Mouse (Mus musculus) heart, embryonic 13.5 days (tissue): Measurements from ENCODE around the gene Cdca5. TPM values are rescaled to one million over a fixed set of nuclear protein-coding genes. Genes with fewer than 3 reads are reported as not detected.
A peak's percentile ranks its signal among the peaks of the same experiment; 100 is the strongest.
"Not testable (repeated sequence)": the region's sequence is repeated elsewhere in the genome, so short reads cannot be mapped to it uniquely, and the experiment has no call there.

Source experiments
- ATAC-seq: fragments of 200-750 bp; cut with Nextera tagmentation; 2 replicates; pipeline ENCODE4 v1.8.0; 2017; ENCODE audit warnings: moderate TSS enrichment; ENCODE audit not compliant: insufficient number of reproducible peaks, low FRiP score, low TSS enrichment; ENCODE audit errors: extremely low read depth
- H3K27ac ChIP-seq: fragments of 300-500 bp; sonication (generic); replicated peaks from 2 replicates; pipeline ENCODE4 v1.5.1; 2015; ENCODE audit warnings: moderate library complexity, mild to moderate bottlenecking, inconsistent platforms
- H3K27me3 ChIP-seq: fragments of 300-500 bp; sonication (generic); replicated peaks from 2 replicates; pipeline ENCODE4 v1.6.1; 2015; ENCODE audit warnings: mild to moderate bottlenecking, inconsistent platforms
- H3K36me3 ChIP-seq: fragments of 300-500 bp; sonication (generic); 2 replicates; pipeline ENCODE4 v1.6.1; 2015; ENCODE audit warnings: mild to moderate bottlenecking, inconsistent platforms
- H3K4me1 ChIP-seq: fragments of 300-500 bp; sonication (generic); 2 replicates; pipeline ENCODE4 v1.6.1; 2015; ENCODE audit warnings: inconsistent platforms
- H3K4me2 ChIP-seq: fragments of 300-500 bp; sonication (generic); 2 replicates; pipeline ENCODE4 v1.6.1; 2015; ENCODE audit warnings: inconsistent platforms, mild to moderate bottlenecking, moderate library complexity
- H3K4me3 ChIP-seq: fragments of 300-500 bp; sonication (generic); 2 replicates; pipeline ENCODE4 v1.5.1; 2015; ENCODE audit warnings: moderate library complexity, mild to moderate bottlenecking, inconsistent platforms
- H3K9ac ChIP-seq: fragments of 300-500 bp; sonication (generic); 2 replicates; pipeline ENCODE4 v1.6.1; 2015; ENCODE audit warnings: inconsistent platforms, mild to moderate bottlenecking, moderate library complexity
- H3K9me3 ChIP-seq: fragments of 300-500 bp; sonication (generic); 2 replicates; pipeline ENCODE4 v1.6.1; 2016; ENCODE audit warnings: inconsistent platforms
- WGBS: fragments of 180-500 bp; shearing (Covaris S2); methylation state at CpG from one replicate; pipeline ENCODE4 v1.1.7; 2015; ENCODE audit warnings: mixed read lengths; 5-methylcytosine and 5-hydroxymethylcytosine counted together
- polyA plus RNA-seq: library from polyadenylated mRNA; unstranded; fragments of >200 nt; fragmentation: Nextera tagmentation; extraction: Ambion mirVana; gene quantifications from 2 replicates; pipeline ENCODE4 v1.2.1, GENCODE M21; 2015

The Cdca5 gene
- polyA plus RNA-seq, 1 experiment from 2014 or later: 27.6 TPM

- Histone ChIP-seq H3K9ac (peak within 1 kb of the TSS; percentile 83), H3K27me3 (no peaks in the 10 kb centered on the region), H3K4me2 (peak within 1 kb of the TSS; percentile 73), H3K27ac (peak within 1 kb of the TSS; percentile 90), H3K4me3 (peak within 1 kb of the TSS; percentile 63), H3K36me3 (no peaks in the 10 kb centered on the region), H3K4me1 (peaks cover 13% of the 10 kb centered on the region), H3K9me3 (no peaks in the 10 kb centered on the region; the same call in 1 of the 2 replicates)
- 0% methylated on average over 32 of the region's 32 CpGs for WGBS
- peak; percentile 90 for ATAC-seq
These were observed 43.1 kb downstream of the Cdca5 start, which contains the start of gene Snx15 for GRCm38 (mm10) chr19:6127760-6128341. Snx15 (minus strand) TSS chr19:6128304.

GRCm38 (mm10) chr19:6130414-6131128, 45.8 kb downstream of the Cdca5 start:
- not testable (repeated sequence) for ATAC-seq, H3K4me3 ChIP-seq, H3K4me2 ChIP-seq, H3K9ac ChIP-seq, H3K9me3 ChIP-seq, H3K27me3 ChIP-seq, H3K27ac ChIP-seq
- Histone ChIP-seq H3K4me1 (peaks cover 13% of the 10 kb centered on the region), H3K36me3 (peaks cover 16% of the 10 kb centered on the region)
- 75% methylated on average over 7 of the region's 7 CpGs for WGBS

- no peaks in the 10 kb centered on the region for H3K27me3 ChIP-seq
- H3K27ac ChIP-seq: no peak overlapping the region; the same call in 1 of the 2 replicates
- H3K4me1 ChIP-seq: peaks cover 8% of the 10 kb centered on the region
- no peak overlapping the region for H3K9ac ChIP-seq
- no peaks in the 10 kb centered on the region for H3K9me3 ChIP-seq
- H3K36me3 ChIP-seq: peaks cover 31% of the 10 kb centered on the region
- WGBS: 77% methylated on average over 7 of the region's 7 CpGs
- ATAC-seq: no peak
- no peak overlapping the region for H3K4me3 ChIP-seq
- 0 out of 2 replicates have a peak overlapping the region, but pooled peaks have one; percentile 11 for H3K4me2 ChIP-seq
These were observed 47.5 kb downstream of the Cdca5 start for GRCm38 (mm10) chr19:6132171-6132827.

GRCm38 (mm10) chr19:6133197-6133596, 48.4 kb downstream of the Cdca5 start:
- not testable (repeated sequence) for H3K9me3 ChIP-seq, H3K27me3 ChIP-seq, H3K9ac ChIP-seq, H3K4me1 ChIP-seq, H3K4me3 ChIP-seq, ATAC-seq, H3K27ac ChIP-seq
- Histone ChIP-seq H3K36me3 (peaks cover 40% of the 10 kb centered on the region), H3K4me2 (peak overlapping the region; percentile 11; the same call in 1 of the 2 replicates)
- WGBS: 31% methylated on average over 1 of the region's 1 CpGs

DNA sequence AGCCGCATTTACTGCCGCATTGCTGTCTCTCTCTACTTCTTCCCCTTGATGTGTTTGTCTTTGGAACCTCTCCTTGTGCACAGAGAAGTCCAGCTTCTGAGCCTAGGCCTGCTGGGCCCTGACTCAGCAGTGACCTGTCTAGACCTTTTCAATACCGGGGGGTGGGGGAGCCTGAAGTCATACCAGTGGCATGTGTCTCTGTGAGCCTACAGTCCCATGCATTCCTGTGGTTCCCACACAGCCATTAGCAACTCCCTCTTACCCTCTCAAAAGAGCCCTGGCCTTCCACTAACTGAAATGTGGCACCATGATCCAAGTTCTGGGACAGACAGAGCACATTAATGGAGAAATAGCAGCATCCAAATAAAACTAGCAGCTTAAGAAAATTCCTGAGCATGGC, 51.6 kb downstream of the Cdca5 start:
- ATAC-seq: no peak
- WGBS: 85% methylated on average over 3 of the region's 3 CpGs
- H3K9ac ChIP-seq: no peak overlapping the region

DNA sequence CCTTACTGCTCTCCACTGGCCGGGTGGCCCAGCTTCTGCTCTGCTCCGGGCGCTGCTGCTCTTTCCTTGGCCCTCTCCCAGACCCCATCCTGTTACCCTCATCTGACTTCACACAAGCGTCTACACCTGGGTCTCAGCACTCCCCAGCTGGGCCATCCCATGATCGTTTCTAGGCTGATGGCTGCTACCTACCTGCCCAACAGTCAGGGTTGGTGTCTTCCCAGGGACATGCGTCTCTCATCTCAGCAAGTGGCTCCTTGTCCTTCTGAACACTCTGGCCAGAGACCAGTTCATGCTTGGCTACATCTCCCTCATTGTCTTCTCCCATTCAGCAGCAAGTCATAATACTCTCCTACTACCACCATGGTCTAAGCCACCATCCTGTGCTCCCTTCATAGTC, 54.9 kb downstream of the Cdca5 start:
- H3K4me2 ChIP-seq: peak overlapping the region; percentile 88
- H3K4me3 ChIP-seq: peak overlapping the region; percentile 68; the same call in 1 of the 2 replicates
- H3K27me3 ChIP-seq: no peaks in the 10 kb centered on the region
- 86% methylated on average over 6 of the region's 6 CpGs for WGBS
- H3K27ac ChIP-seq: no peak overlapping the region
- no peak for ATAC-seq
- peaks cover 32% of the 10 kb centered on the region for H3K36me3 ChIP-seq
- peaks cover 17% of the 10 kb centered on the region for H3K4me1 ChIP-seq
- no peaks in the 10 kb centered on the region for H3K9me3 ChIP-seq
- H3K9ac ChIP-seq: peak overlapping the region; percentile 94

More for the DNA sequence above, 51.6 kb downstream of the Cdca5 start:
- Histone ChIP-seq H3K4me2 (no peak overlapping the region), H3K4me1 (peaks cover 10% of the 10 kb centered on the region), H3K27ac (no peak overlapping the region), H3K27me3 (no peaks in the 10 kb centered on the region), H3K36me3 (peaks cover 40% of the 10 kb centered on the region), H3K9me3 (no peaks in the 10 kb centered on the region), H3K4me3 (no peak overlapping the region)

DNA sequence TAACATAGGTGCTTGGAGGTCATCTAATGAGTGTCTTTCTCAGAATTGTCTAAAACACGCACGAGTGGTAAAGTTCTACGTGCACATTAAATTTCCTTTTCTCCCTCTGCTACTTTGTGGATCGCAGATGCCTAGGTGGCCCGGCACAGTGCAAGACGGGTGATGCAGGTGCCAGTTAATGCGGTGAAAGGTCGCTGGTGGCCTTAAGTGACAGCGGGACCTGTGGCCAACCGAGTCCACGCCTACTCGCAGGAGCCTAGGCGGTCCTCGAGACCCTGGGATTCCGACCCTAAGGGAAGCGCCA, 55.5 kb downstream of the Cdca5 start:
- Histone ChIP-seq H3K36me3 (peaks cover 26% of the 10 kb centered on the region), H3K4me2 (peak overlapping the region; percentile 88), H3K9me3 (no peaks in the 10 kb centered on the region), H3K9ac (peak overlapping the region; percentile 94), H3K27me3 (no peaks in the 10 kb centered on the region), H3K4me1 (peaks cover 17% of the 10 kb centered on the region), H3K27ac (peak overlapping the region; percentile 94), H3K4me3 (peak overlapping the region; percentile 68)
- 8% methylated on average over 16 of the region's 16 CpGs for WGBS
- no peak for ATAC-seq

DNA sequence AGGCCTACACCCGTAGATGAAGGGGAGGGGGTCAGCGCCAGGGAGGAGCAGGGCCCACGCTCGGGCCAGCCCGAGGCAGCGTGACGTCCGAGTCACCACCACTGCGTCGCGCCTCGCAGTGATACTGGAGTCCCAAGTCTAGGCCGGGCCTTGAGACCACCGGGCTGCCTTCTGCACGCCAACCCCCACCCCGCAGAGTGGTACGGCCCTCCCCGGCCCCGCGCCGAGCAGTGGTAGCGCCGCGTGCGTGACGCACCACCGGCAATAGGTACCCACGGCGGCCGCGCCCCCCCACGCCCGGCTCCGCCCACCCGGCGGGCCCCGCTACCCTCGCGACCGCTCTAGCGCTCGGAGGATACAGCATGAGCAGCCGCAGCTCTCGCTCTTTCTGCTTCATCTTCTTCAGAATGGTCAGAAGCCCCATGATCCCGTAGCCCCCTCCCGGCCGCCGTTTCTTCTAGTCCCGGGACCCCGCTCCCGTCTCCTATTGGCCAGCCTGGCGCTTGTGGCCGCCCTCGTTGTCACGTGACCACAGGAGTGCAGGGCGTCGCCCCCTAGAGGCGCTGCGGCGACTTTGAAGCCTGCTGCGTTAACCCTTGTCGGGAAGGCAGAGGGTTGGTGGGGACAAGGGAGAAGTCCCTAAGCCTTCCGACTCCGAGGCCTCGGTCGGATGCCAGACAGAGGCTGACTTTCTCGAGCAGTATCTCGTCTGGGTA, 56.1 kb downstream of the Cdca5 start, which contains the start of gene Batf2:
Gene Batf2 (plus strand): TSS at position 306 of the 716 bp plus-strand sequence.
- Histone ChIP-seq H3K9ac (peak within 1 kb of the TSS; percentile 94), H3K27ac (peak within 1 kb of the TSS; percentile 94), H3K4me3 (peak within 1 kb of the TSS; percentile 68), H3K9me3 (no peaks in the 10 kb centered on the region), H3K27me3 (no peaks in the 10 kb centered on the region; the same call in 1 of the 2 replicates), H3K4me1 (peaks cover 17% of the 10 kb centered on the region), H3K4me2 (peak within 1 kb of the TSS; percentile 88), H3K36me3 (peaks cover 21% of the 10 kb centered on the region)
- ATAC-seq: peak; percentile 88
- WGBS: under 1% methylated on average over 50 of the region's 68 CpGs

DNA sequence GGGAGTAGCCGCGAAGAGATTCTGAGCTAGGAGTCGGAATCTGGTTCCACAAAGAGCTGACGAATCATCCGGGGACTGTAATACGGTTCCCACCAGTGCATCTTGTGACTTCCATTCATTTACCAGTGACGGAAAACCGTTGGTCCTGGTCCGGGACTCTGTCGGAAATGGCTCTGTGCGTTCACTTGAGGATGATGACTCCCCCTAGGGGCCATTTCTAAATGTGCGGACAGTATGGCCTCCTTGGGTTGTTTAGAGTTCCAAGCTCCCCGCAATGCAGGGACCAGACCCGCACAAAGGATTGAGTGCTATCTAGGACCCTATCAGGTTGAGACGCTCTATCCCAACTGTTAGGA, 56.6 kb downstream of the Cdca5 start, which contains the start of gene Arl2:
Gene Arl2 (minus strand): TSS at position 155 of the 356 bp plus-strand sequence.
- H3K36me3 ChIP-seq: peaks cover 16% of the 10 kb centered on the region
- peak within 1 kb of the TSS; percentile 88 for H3K4me2 ChIP-seq
- WGBS: 0% methylated on average over 15 of the region's 15 CpGs
- H3K4me1 ChIP-seq: peaks cover 17% of the 10 kb centered on the region
- H3K4me3 ChIP-seq: peak within 1 kb of the TSS; percentile 68
- H3K27ac ChIP-seq: peak within 1 kb of the TSS; percentile 94
- peak within 1 kb of the TSS; percentile 94 for H3K9ac ChIP-seq
- ATAC-seq: peak; percentile 59; the same call in 1 of the 2 replicates
- H3K27me3 ChIP-seq: no peaks in the 10 kb centered on the region; the same call in 1 of the 2 replicates
- no peaks in the 10 kb centered on the region for H3K9me3 ChIP-seq
